Mouse (Mus musculus) midbrain, postnatal 0 days (tissue): ENCODE measurements around the gene S100pbp. TPM values are rescaled to one million over a fixed set of nuclear protein-coding genes. Genes with fewer than 3 reads are reported as not detected.

Source experiments
- ATAC-seq: fragments of 200-750 bp; cut with Nextera tagmentation; 2 replicates; pipeline ENCODE4 v1.8.0; 2017; ENCODE audit warnings: moderate number of reproducible peaks, mild to moderate bottlenecking, moderate TSS enrichment, moderate library complexity; ENCODE audit not compliant: low FRiP score
- DNase-seq: peaks from one replicate; pipeline ENCODE4 v3.0.0-alpha.2; 2015; ENCODE audit warnings: low spot score
- H3K27ac ChIP-seq: fragments of 300-500 bp; sonication (generic); 2 replicates; pipeline ENCODE4 v1.5.1; 2014; ENCODE audit warnings: low read depth, mild to moderate bottlenecking, low read length, mixed read lengths
- H3K27me3 ChIP-seq: fragments of 300-500 bp; sonication (generic); 2 replicates; pipeline ENCODE4 v1.6.1; 2014; ENCODE audit warnings: low read length, control low read depth, mixed read lengths; ENCODE audit not compliant: insufficient read depth
- H3K36me3 ChIP-seq: fragments of 300-500 bp; sonication (generic); 2 replicates; pipeline ENCODE4 v1.6.1; 2014; ENCODE audit warnings: low read length, control low read depth, mixed read lengths; ENCODE audit not compliant: insufficient read depth
- H3K4me1 ChIP-seq: fragments of 300-500 bp; sonication (generic); 2 replicates; pipeline ENCODE4 v1.6.1; 2014; ENCODE audit warnings: mild to moderate bottlenecking, control low read depth, antibody characterized with exemption, low read length, mixed read lengths; ENCODE audit not compliant: insufficient read depth
- H3K4me2 ChIP-seq: fragments of 300-500 bp; sonication (generic); 2 replicates; pipeline ENCODE4 v1.6.1; 2014; ENCODE audit warnings: low read depth, mild to moderate bottlenecking, low read length, mixed read lengths; ENCODE audit not compliant: poor library complexity, severe bottlenecking
- H3K4me3 ChIP-seq: fragments of 300-500 bp; sonication (generic); 2 replicates; pipeline ENCODE4 v1.5.1; 2014; ENCODE audit warnings: low read depth, mild to moderate bottlenecking, low read length, moderate library complexity
- H3K9ac ChIP-seq: fragments of 300-500 bp; sonication (generic); replicated peaks from 2 replicates; pipeline ENCODE4 v1.6.1; 2014; ENCODE audit warnings: mild to moderate bottlenecking, low read length, moderate library complexity, mixed read lengths; ENCODE audit not compliant: poor library complexity, severe bottlenecking
- H3K9me3 ChIP-seq: fragments of 300-500 bp; sonication (generic); 2 replicates; pipeline ENCODE4 v1.6.1; 2016; ENCODE audit warnings: low read length, control low read depth
- CTCF ChIP-seq: IDR thresholded peaks from 2 replicates; pipeline ENCODE4 v1.5.1; 2016; ENCODE audit warnings: antibody characterized with exemption, mild to moderate bottlenecking
- WGBS: fragments of 180-500 bp; shearing (Covaris S2); extraction: QIAGEN DNeasy Blood & Tissue Kit; methylation state at CpG from one replicate; pipeline ENCODE4 v1.1.7; 2014; 5-methylcytosine and 5-hydroxymethylcytosine counted together
- polyA plus RNA-seq: library from polyadenylated mRNA; unstranded; fragments of >200 nt; fragmentation: Nextera tagmentation; extraction: Ambion mirVana; gene quantifications from 2 replicates; pipeline ENCODE4 v1.2.1, GENCODE M21; 2015
- total RNA-seq: library from RNA; depleted of rRNA; stranded (reverse); fragments of >200 nt; gene quantifications from 2 replicates; pipeline ENCODE4 v1.2.3, GENCODE M21; 2014

S100pbp gene
- total and polyA plus RNA-seq, 2 experiments from 2014 or later, result 24.2 to 49.6 TPM

GRCm38 (mm10) chr4:129161581-129162255, 27.8 kb downstream of the S100pbp start:
- Histone ChIP-seq H3K9ac (no peak overlapping the region), H3K9me3 (no peaks in the 10 kb centered on the region), H3K27ac (no peak overlapping the region), H3K36me3 (peaks cover 16% of the 10 kb centered on the region; the same call in 1 of the 2 replicates), H3K4me2 (no peak overlapping the region), H3K4me3 (no peak overlapping the region), H3K4me1 (no peaks in the 10 kb centered on the region), H3K27me3 (no peaks in the 10 kb centered on the region)
- DNase-seq (no peak), ATAC-seq (no peak)
- no peak for TF ChIP-seq CTCF
- WGBS, result 83% methylated on average over 4 of the region's 4 CpGs

DNA sequence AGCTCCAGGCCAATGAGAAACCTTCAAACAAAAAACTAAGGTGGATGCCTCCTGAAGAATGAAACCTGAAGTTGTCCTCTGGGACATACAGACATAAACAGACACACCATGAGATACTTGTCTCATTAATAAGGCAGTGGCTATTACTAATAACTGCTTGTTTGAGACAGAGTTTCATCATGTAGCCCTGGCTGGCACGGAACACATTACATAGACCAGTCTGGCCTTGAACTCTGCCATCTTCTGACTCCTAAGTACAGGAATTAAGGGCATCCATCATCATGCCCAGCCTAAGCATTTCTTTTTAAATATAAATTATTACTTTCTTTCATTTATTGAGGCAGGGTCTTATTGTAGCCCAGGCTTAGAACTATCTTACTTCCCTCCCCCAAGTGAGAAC, 28.5 kb downstream of the S100pbp start:
- Histone ChIP-seq H3K36me3 (peaks cover 16% of the 10 kb centered on the region; the same call in 1 of the 2 replicates), H3K27me3 (no peaks in the 10 kb centered on the region), H3K9me3 (no peaks in the 10 kb centered on the region), H3K4me2 (no peak overlapping the region), H3K4me3 (no peak overlapping the region), H3K4me1 (no peaks in the 10 kb centered on the region), H3K27ac (no peak overlapping the region), H3K9ac (no peak overlapping the region)
- TF ChIP-seq CTCF, result no peak
- WGBS, result 94% methylated on average over 1 of the region's 1 CpGs
- DNase-seq (no peak), ATAC-seq (no peak)

DNA sequence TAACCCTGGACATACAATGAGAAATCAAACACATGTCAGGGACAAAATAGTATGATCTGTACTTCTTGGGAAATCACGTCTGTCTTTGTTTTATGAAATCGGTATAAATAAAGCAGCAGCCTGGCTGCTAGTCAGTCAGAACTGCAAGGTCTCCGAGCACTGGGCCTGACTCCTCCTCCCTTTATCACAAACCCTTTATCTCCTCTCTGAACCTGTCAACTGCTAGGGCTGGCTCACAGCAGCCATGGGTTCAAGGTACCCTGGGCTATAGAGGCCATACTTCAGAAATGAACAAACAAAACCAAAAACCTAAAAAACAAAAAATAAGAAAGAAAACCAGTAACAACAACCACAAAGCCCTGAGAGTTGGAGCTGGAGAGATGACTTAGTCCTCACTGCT, 31.0 kb downstream of the S100pbp start:
- H3K4me2 ChIP-seq, result no peak overlapping the region
- WGBS, result 70% methylated on average over 3 of the region's 3 CpGs
- H3K4me3 ChIP-seq, result no peak overlapping the region
- ATAC-seq (no peak), DNase-seq (no peak)
- TF ChIP-seq CTCF, result no peak
- no peak overlapping the region for H3K9ac ChIP-seq
- peaks cover 21% of the 10 kb centered on the region for H3K36me3 ChIP-seq
- no peaks in the 10 kb centered on the region for H3K27me3 ChIP-seq
- H3K27ac ChIP-seq, result no peak overlapping the region
- no peaks in the 10 kb centered on the region for H3K4me1 ChIP-seq
- no peaks in the 10 kb centered on the region for H3K9me3 ChIP-seq

- no peaks in the 10 kb centered on the region for H3K4me1 ChIP-seq
- ATAC-seq (no peak), DNase-seq (no peak)
- H3K4me2 ChIP-seq, result no peak overlapping the region
- no peak overlapping the region for H3K4me3 ChIP-seq
- H3K27me3 ChIP-seq, result no peaks in the 10 kb centered on the region
- no peak overlapping the region for H3K27ac ChIP-seq
- TF ChIP-seq CTCF, result no peak
- H3K9ac ChIP-seq, result no peak overlapping the region
- 77% methylated on average over 5 of the region's 5 CpGs for WGBS
- peaks cover 24% of the 10 kb centered on the region for H3K36me3 ChIP-seq
- H3K9me3 ChIP-seq, result no peaks in the 10 kb centered on the region
Observed at GRCm38 (mm10) chr4:129157541-129157940, 32.0 kb downstream of the S100pbp start.

GRCm38 (mm10) chr4:129151276-129151811, 38.2 kb downstream of the S100pbp start:
- H3K4me1 ChIP-seq, result no peaks in the 10 kb centered on the region
- WGBS, result 96% methylated on average over 4 of the region's 4 CpGs
- no peak overlapping the region for H3K9ac ChIP-seq
- H3K27ac ChIP-seq, result no peak overlapping the region
- no peak overlapping the region for H3K4me3 ChIP-seq
- H3K27me3 ChIP-seq, result no peaks in the 10 kb centered on the region
- H3K9me3 ChIP-seq, result no peaks in the 10 kb centered on the region
- peaks cover 36% of the 10 kb centered on the region for H3K36me3 ChIP-seq
- TF ChIP-seq CTCF, result no peak
- DNase-seq (no peak), ATAC-seq (no peak)
- H3K4me2 ChIP-seq, result no peak overlapping the region

DNA sequence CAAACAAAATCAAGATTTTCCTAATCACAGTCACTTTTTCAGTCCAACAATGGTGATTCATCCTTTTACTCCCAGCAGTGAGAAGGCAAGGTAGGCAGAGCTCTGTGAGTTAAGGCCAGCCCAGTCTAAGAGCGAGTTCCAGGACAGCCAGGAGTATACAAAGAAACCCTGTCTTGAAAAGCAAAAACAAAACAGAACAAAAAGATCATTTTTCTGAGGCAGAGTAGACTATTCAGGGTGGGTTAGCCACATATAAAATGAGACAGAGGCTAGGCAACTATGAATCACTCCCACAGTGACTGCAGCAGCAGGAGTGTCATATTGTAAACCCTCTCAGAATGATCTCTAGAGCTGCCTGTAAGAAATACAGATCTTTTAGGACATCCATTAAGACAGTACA, 40.2 kb downstream of the S100pbp start:
- WGBS, result 74% methylated on average over 1 of the region's 1 CpGs
- TF ChIP-seq CTCF, result no peak
- H3K4me2 ChIP-seq, result no peak overlapping the region
- no peak overlapping the region for H3K27ac ChIP-seq
- DNase-seq (no peak), ATAC-seq (no peak)
- H3K36me3 ChIP-seq, result peaks cover 28% of the 10 kb centered on the region
- H3K9me3 ChIP-seq, result no peaks in the 10 kb centered on the region
- H3K4me3 ChIP-seq, result no peak overlapping the region
- H3K9ac ChIP-seq, result no peak overlapping the region
- H3K27me3 ChIP-seq, result no peaks in the 10 kb centered on the region
- peaks cover 7% of the 10 kb centered on the region; the same call in 1 of the 2 replicates for H3K4me1 ChIP-seq
